Mouse (Mus musculus) embryonic facial prominence, embryonic 12.5 days (tissue): ENCODE data around the gene Wfdc3. TPM values are rescaled to one million over a fixed set of nuclear protein-coding genes. Genes with fewer than 3 reads are reported as not detected.
A peak's percentile ranks its signal among the peaks of the same experiment; 100 is the strongest.

Experiments
- ATAC-seq: fragments of 200-750 bp; cut with Nextera tagmentation; 2 replicates; pipeline ENCODE4 v1.8.0; 2017; ENCODE audit not compliant: insufficient number of reproducible peaks, insufficient read depth, low FRiP score, low TSS enrichment
- H3K27ac ChIP-seq: fragments of 300-500 bp; sonication (generic); 2 replicates; pipeline ENCODE4 v1.5.1; 2016; ENCODE audit warnings: mild to moderate bottlenecking
- H3K27me3 ChIP-seq: fragments of 300-500 bp; sonication (generic); 2 replicates; pipeline ENCODE4 v1.6.1; 2016; ENCODE audit warnings: mild to moderate bottlenecking, moderate library complexity
- H3K36me3 ChIP-seq: fragments of 300-500 bp; sonication (generic); 2 replicates; pipeline ENCODE4 v1.6.1; 2016; ENCODE audit warnings: mild to moderate bottlenecking
- H3K4me1 ChIP-seq: fragments of 300-500 bp; sonication (generic); 2 replicates; pipeline ENCODE4 v1.6.1; 2016
- H3K4me2 ChIP-seq: fragments of 300-500 bp; sonication (generic); replicated peaks from 2 replicates; pipeline ENCODE4 v1.6.1; 2016; ENCODE audit warnings: mild to moderate bottlenecking, moderate library complexity
- H3K4me3 ChIP-seq: fragments of 300-500 bp; sonication (generic); 2 replicates; pipeline ENCODE4 v1.5.1; 2016; ENCODE audit warnings: mild to moderate bottlenecking
- H3K9ac ChIP-seq: fragments of 300-500 bp; sonication (generic); 2 replicates; pipeline ENCODE4 v1.6.1; 2016; ENCODE audit warnings: mild to moderate bottlenecking, moderate library complexity
- H3K9me3 ChIP-seq: fragments of 300-500 bp; sonication (generic); 2 replicates; pipeline ENCODE4 v1.6.1; 2016; ENCODE audit warnings: mild to moderate bottlenecking, moderate library complexity
- WGBS: fragments of 180-500 bp; shearing (Covaris S2); methylation state at CpG from one replicate; pipeline ENCODE4 v1.1.7; 2016; 5-methylcytosine and 5-hydroxymethylcytosine counted together
- polyA plus RNA-seq: library from polyadenylated mRNA; unstranded; fragments of >200 nt; fragmentation: Nextera tagmentation; extraction: Ambion mirVana; gene quantifications from 2 replicates; pipeline ENCODE4 v1.2.1, GENCODE M21; 2016

The Wfdc3 gene
- polyA plus RNA-seq, 1 experiment from 2014 or later = 0.72 TPM

- Histone ChIP-seq H3K4me2 (no peak overlapping the region), H3K9me3 (no peaks in the 10 kb centered on the region), H3K36me3 (peaks cover 21% of the 10 kb centered on the region), H3K9ac (no peak overlapping the region), H3K4me3 (no peak overlapping the region), H3K27me3 (0 out of 2 replicates have a peak, but pooled peaks cover 4% of the 10 kb centered on the region), H3K4me1 (peaks cover 23% of the 10 kb centered on the region), H3K27ac (no peak overlapping the region)
- WGBS = 87% methylated on average over 5 of the region's 5 CpGs
- ATAC-seq = no peak
These were observed 28.2 kb upstream of the Wfdc3 start for GRCm38 (mm10) chr2:164773989-164774364.

- 78% methylated on average over 14 of the region's 14 CpGs for WGBS
- H3K36me3 ChIP-seq = peaks cover 21% of the 10 kb centered on the region
- H3K9ac ChIP-seq = no peak overlapping the region
- no peak overlapping the region for H3K27ac ChIP-seq
- ATAC-seq = no peak
- no peak overlapping the region for H3K4me2 ChIP-seq
- H3K4me3 ChIP-seq = no peak overlapping the region
- 0 out of 2 replicates have a peak, but pooled peaks cover 4% of the 10 kb centered on the region for H3K27me3 ChIP-seq
- no peaks in the 10 kb centered on the region for H3K9me3 ChIP-seq
- peaks cover 23% of the 10 kb centered on the region for H3K4me1 ChIP-seq
These were observed 27.7 kb upstream of the Wfdc3 start for GRCm38 (mm10) chr2:164773229-164773988.

- H3K4me3 ChIP-seq = peak overlapping the region; percentile 91
- peaks cover 42% of the 10 kb centered on the region for H3K36me3 ChIP-seq
- WGBS = 83% methylated on average over 8 of the region's 8 CpGs
- peak overlapping the region; percentile 79; the same call in 1 of the 2 replicates for H3K9ac ChIP-seq
- H3K9me3 ChIP-seq = no peaks in the 10 kb centered on the region
- H3K4me1 ChIP-seq = peaks cover 23% of the 10 kb centered on the region
- 0 out of 2 replicates have a peak overlapping the region, but pooled peaks have one; percentile 30 for H3K27ac ChIP-seq
- no peaks in the 10 kb centered on the region for H3K27me3 ChIP-seq
- ATAC-seq = no peak
- peak overlapping the region; percentile 80 for H3K4me2 ChIP-seq
These were observed 25.4 kb upstream of the Wfdc3 start for GRCm38 (mm10) chr2:164771123-164771522.

- 5% methylated on average over 15 of the region's 15 CpGs for WGBS
- Histone ChIP-seq H3K4me1 (peaks cover 23% of the 10 kb centered on the region), H3K9ac (peak overlapping the region; percentile 79), H3K4me3 (peak overlapping the region; percentile 91), H3K27me3 (no peaks in the 10 kb centered on the region), H3K9me3 (no peaks in the 10 kb centered on the region), H3K4me2 (peak overlapping the region; percentile 80), H3K27ac (peak overlapping the region; percentile 64), H3K36me3 (peaks cover 50% of the 10 kb centered on the region)
- no peak for ATAC-seq
These were observed 24.5 kb upstream of the Wfdc3 start for GRCm38 (mm10) chr2:164770279-164770678.

GRCm38 (mm10) chr2:164769258-164770037, 23.7 kb upstream of the Wfdc3 start, which contains the start of gene Ube2c:
TSS of gene Ube2c (plus strand) at chr2:164769898.
- Histone ChIP-seq H3K9ac (peak within 1 kb of the TSS; percentile 79), H3K4me2 (peak within 1 kb of the TSS; percentile 80), H3K27ac (peak within 1 kb of the TSS; percentile 64), H3K4me1 (peaks cover 23% of the 10 kb centered on the region), H3K4me3 (peak within 1 kb of the TSS; percentile 91), H3K9me3 (no peaks in the 10 kb centered on the region), H3K36me3 (peaks cover 56% of the 10 kb centered on the region), H3K27me3 (no peaks in the 10 kb centered on the region)
- WGBS = 2% methylated on average over 53 of the region's 53 CpGs
- ATAC-seq = peak; percentile 99

GRCm38 (mm10) chr2:164767812-164768540, 22.2 kb upstream of the Wfdc3 start:
- 92% methylated on average over 15 of the region's 15 CpGs for WGBS
- Histone ChIP-seq H3K4me3 (no peak overlapping the region), H3K27ac (no peak overlapping the region), H3K4me1 (peaks cover 23% of the 10 kb centered on the region), H3K27me3 (no peaks in the 10 kb centered on the region), H3K36me3 (peaks cover 63% of the 10 kb centered on the region), H3K9ac (no peak overlapping the region), H3K9me3 (no peaks in the 10 kb centered on the region), H3K4me2 (no peak overlapping the region; the same call in 1 of the 2 replicates)
- ATAC-seq = no peak

GRCm38 (mm10) chr2:164765841-164766240, 20.1 kb upstream of the Wfdc3 start:
- peaks cover 8% of the 10 kb centered on the region for H3K4me1 ChIP-seq
- H3K27ac ChIP-seq = no peak overlapping the region
- no peak overlapping the region for H3K4me3 ChIP-seq
- 82% methylated on average over 3 of the region's 3 CpGs for WGBS
- H3K4me2 ChIP-seq = no peak overlapping the region
- H3K9me3 ChIP-seq = no peaks in the 10 kb centered on the region
- H3K9ac ChIP-seq = no peak overlapping the region
- peaks cover 65% of the 10 kb centered on the region for H3K36me3 ChIP-seq
- no peaks in the 10 kb centered on the region for H3K27me3 ChIP-seq
- ATAC-seq = no peak

GRCm38 (mm10) chr2:164762593-164762992, 16.9 kb upstream of the Wfdc3 start:
- Histone ChIP-seq H3K27me3 (no peaks in the 10 kb centered on the region), H3K4me2 (no peak overlapping the region), H3K4me3 (no peak overlapping the region), H3K4me1 (no peaks in the 10 kb centered on the region), H3K9ac (no peak overlapping the region), H3K36me3 (peaks cover 90% of the 10 kb centered on the region), H3K27ac (no peak overlapping the region), H3K9me3 (no peaks in the 10 kb centered on the region)
- WGBS = 91% methylated on average over 7 of the region's 7 CpGs
- no peak for ATAC-seq

GRCm38 (mm10) chr2:164761971-164762370, 16.2 kb upstream of the Wfdc3 start:
- no peaks in the 10 kb centered on the region for H3K27me3 ChIP-seq
- peaks cover 90% of the 10 kb centered on the region for H3K36me3 ChIP-seq
- ATAC-seq = no peak
- WGBS = 98% methylated on average over 4 of the region's 4 CpGs
- H3K4me1 ChIP-seq = no peaks in the 10 kb centered on the region
- no peak overlapping the region for H3K4me2 ChIP-seq
- no peaks in the 10 kb centered on the region for H3K9me3 ChIP-seq
- no peak overlapping the region for H3K4me3 ChIP-seq
- H3K9ac ChIP-seq = no peak overlapping the region
- no peak overlapping the region for H3K27ac ChIP-seq

GRCm38 (mm10) chr2:164761502-164761901, 15.8 kb upstream of the Wfdc3 start:
- Histone ChIP-seq H3K9me3 (no peaks in the 10 kb centered on the region), H3K36me3 (peaks cover 90% of the 10 kb centered on the region), H3K4me2 (no peak overlapping the region), H3K9ac (no peak overlapping the region), H3K27me3 (no peaks in the 10 kb centered on the region), H3K4me1 (no peaks in the 10 kb centered on the region), H3K27ac (no peak overlapping the region), H3K4me3 (no peak overlapping the region)
- 86% methylated on average over 2 of the region's 2 CpGs for WGBS
- ATAC-seq = no peak

- Histone ChIP-seq H3K9me3 (no peaks in the 10 kb centered on the region), H3K4me1 (no peaks in the 10 kb centered on the region), H3K27me3 (no peaks in the 10 kb centered on the region), H3K9ac (no peak overlapping the region), H3K4me3 (no peak overlapping the region), H3K36me3 (peaks cover 91% of the 10 kb centered on the region), H3K27ac (no peak overlapping the region), H3K4me2 (no peak overlapping the region)
- no peak for ATAC-seq
- 80% methylated on average over 4 of the region's 4 CpGs for WGBS
These were observed 14.5 kb upstream of the Wfdc3 start for GRCm38 (mm10) chr2:164760059-164760833.
